Mouse (Mus musculus): ENCODE data around the gene Slc38a8.

Gene Slc38a8

DNA sequence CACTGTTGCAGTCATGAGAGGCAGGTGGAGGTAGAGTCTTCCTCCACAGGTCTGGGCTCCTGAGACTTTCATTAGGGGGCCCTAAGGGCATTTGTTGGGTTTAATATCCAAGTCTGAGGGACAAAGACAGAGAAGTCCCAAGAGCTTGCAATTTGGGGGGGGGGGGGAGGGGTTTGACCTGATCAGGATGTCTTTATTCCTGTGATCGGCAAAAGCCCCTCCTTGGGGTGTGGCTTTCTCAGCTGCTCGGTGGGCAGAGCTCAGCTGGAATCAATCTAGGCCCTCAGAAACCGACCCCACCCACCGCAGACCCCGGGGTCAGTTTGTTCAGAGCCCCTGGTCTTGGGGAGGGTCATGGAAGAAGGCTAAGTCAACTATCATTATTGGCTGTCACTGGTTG is at the start of gene Slc38a8:
Slc38a8 (minus strand) TSS at position 101 of the 400 bp plus-strand sequence.
- DNase-seq = no peak

DNA sequence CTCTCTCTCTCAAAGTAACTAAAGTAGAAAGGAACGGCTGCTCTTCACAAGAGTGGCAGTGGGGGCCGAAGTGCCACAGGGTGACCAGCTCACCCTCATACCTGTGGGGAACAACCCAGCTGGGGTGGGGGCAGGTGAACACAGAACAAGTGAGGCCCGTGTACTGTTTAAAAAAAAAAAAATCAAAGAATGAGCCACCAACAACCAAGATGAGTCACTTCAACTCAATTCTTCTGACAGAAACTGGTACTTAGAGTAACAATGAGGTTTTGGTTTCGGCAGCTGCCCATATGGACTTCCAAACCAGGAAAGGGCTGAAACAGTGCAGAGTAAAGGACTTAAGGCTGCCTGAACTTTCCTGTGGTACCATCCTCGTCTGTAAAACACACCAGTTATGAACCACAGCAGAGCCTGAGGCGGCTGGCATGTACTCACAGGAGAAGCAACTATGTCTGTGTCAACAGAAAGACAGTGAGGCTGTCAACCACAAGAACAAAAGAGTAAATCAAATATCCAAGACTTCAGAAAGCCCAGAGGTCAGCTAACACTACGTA is 47.1 kb upstream of the Slc38a8 start:
- DNase-seq = no peak

DNA sequence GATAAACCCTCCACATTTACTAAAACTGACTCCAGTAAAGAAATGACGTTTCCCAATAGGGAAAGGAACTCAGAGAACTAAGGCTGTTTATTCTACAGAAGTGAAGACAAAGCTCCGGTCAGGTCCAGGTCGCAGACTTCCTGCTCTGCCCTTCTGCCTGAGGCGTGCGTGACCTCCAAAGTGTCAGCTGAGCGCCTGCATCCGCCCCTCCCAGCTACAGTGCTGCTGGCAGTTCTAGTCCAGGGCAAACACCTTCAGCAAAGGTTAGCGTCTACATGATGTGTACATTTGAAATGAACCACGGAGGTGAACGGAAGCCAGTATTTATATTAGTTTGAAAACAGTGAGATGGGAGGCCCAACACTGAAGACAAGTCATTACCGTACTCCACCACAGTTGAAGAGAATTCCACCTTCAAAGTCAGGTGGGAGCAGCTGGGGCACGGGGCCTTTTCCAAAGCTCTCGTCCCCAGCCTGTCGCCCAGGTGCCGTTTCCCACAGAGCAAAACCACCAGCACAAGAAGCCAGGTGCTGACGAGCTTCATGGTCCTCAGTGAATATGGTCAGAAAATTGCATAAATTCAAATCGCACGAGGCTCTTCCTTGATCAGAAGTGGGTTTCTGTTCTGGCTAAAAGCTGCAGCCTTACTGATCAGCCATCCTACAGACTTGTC is 45.7 kb upstream of the Slc38a8 start:
- DNase-seq = no peak

DNA sequence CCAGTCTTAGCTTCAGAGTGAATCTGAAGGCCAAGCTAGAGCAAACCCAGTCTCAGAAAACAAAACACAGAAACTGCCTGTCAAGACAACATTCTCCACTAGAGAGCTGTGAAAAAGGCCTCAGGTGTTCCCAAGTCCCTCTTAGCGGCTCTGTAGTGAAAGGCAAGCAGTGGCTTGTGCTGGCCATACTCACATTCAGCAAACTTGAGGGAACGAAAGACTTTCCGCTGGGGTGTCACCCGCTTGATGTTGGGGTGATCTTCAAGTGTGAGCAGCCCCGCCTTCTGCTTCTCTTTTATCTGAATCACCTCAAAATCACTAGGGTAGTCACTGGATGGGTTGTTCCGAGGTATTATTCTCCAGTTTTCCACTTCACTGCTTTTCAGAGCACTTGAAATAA is 44.3 kb upstream of the Slc38a8 start:
- no peak for DNase-seq

DNA sequence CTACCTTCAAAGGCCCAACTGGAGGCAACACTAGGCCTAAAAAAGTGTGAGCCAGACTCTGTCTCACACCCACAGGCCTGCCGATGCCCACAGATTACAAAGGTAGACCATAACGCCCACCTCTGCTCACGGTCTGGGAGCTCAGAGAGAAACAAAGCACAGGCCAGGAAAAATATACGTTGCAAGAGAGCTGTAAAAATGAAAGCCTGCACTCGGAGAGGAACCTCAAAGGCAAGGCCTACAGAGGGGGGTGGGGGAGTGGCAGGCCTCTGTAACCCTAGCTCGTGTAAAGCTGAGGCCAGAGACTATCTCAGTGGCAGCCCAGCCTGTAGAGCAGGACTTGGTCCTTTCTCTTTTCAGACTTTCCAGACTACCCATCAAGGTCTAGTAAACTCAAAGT is 43.7 kb upstream of the Slc38a8 start:
- DNase-seq = no peak

DNA sequence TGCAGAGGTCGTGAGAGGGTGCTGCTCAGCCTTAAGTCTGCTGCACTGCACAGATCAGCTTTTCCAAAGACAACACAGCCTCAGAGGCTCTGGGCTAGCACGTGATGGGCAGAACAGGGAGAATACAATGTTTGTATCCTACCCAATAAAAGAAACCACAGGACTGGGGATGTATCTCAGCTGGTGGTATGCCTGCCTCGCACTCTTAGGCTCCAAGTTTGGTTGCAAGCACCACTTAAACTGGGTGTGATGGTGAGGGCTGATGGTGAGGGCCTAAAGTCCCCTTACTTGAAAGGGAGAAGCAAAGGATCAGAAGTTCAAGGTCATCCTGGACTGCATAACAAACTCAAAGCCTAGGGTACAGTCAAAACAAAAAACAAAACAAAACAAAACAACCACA is 43.1 kb upstream of the Slc38a8 start:
- DNase-seq = no peak

DNA sequence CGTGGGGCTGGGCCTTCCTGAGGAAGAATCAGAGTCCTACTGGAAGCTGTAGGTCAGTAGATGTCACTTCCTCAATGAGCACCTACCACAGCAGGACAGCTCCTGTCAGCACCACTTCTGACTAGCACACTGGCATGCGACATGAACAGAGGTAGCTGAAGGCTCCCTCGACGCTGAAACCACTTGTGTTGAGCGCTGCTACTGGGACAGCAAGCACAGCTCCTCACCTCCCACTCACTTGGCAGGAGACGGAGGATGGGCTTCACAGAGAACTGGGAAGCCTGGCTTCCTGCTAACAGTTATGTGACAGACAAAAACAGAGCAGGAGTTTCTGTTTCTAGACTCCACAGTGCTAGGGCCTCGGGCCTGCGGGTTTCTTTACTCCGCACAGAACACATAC is 30.5 kb upstream of the Slc38a8 start:
- no peak for DNase-seq

DNA sequence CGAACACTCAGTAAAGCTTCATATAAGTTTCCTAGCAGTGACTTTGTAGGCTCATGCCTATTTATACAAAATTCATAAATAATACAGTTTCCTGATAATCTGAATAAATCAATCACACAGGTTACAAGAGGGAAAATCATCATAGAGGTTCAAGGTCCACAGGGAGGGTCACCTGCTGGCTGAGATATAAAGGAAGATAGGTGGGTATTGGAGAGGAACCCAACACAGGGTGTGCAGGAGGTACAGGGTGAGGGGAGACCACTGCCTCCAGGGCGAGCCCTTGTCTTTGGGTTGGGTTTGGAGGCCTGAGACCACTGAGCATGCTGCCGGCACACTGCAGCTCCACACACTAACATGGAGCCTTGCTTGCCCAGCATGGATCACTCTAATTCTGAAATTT is 29.9 kb upstream of the Slc38a8 start:
- DNase-seq = no peak

DNA sequence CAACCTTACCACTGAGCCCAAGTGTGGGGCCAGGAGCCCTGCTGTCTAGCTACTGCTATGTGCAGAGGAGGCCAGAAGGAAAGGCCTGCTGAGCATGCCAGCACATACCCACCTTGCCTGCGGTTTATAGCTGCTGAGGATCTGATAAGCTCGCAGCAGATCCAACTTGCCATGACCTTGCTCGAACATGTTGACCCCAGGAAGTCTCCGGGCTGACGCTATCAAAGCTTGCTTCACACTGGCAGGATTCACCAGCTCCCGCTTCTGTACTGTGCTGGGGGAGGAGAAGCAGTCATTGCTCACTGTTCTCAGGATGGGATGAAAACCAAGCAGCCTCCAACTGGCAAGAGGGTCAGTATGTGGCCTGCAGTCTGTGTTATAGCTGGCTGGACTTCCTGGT is 29.4 kb upstream of the Slc38a8 start:
- no peak for DNase-seq

DNA sequence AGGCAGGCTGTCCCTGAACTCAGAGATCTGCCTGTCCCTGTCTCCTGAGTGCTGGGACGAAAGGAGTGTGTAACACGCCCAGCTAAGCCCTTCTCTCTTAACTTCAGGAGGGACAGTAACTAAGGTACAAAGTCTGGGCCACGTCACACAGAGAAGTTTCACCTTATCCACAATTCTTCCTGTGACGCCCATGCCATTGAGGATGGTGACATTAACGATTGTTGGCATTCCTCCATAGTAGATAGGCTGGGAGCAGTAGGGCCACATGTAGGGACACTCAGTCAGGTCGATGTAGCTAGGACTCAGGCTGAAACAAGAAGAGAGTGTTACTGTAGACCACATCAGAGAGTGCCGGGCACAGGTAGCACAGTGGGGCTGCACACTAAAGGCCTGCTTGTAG is 27.3 kb upstream of the Slc38a8 start:
- no peak for DNase-seq

DNA sequence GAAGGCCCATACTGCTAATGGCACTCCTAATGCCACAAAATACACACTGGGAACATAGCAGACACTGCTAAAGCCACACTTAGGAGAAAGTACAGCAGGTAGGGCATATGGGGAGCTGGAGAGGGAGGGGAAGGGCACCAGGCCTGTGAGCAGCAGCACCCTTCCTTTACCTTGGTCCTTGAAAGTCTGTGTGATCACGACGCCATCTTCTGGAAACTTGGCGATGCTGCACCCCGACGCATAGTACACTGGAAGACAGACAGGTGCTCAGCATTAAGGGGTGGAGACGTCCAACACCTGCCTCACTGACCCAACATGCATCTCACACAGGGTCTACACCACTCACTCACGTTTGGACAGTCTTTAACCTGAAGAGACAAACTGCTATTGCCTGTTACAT is 18.6 kb upstream of the Slc38a8 start:
- DNase-seq = no peak

DNA sequence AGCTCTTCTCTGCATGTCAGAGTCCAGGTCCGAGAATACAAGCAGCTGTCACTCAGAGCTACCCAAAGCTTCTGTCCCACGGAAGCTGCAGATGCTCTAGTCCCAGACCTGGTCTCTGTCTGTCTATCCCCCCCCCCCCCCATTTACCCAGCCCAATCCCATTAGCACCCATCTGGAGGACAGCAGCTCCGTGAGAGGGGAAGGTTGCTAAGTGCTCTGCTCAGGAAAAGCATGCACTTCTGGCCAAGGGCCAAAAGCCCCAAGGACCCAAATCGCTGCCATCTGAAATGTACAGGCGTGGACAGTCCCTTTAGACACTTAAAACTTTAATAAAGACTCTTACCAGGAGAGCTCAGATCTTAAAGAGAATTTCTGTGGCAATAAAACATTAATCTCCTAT is 15.2 kb upstream of the Slc38a8 start:
- DNase-seq = no peak

DNA sequence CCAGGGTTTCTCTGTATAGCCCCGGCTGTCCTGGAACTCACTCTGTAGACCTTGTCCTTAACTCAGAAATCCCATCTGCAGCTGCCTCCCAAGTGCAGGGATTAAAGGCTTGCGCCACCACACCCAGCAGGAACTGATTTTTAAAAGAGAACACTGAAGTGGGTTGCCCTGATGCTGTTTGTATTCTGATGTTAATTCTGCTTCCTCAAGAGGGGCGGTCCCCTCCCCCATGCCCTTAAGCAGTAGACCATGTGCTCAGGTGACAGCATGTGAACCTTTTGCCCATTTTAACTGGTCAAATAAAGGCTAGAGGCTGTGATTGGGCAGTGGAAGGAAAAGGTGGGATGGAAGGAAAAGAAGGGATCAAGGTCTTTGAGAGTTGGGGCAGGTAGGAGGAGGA is 14.3 kb upstream of the Slc38a8 start:
- DNase-seq = no peak

DNA sequence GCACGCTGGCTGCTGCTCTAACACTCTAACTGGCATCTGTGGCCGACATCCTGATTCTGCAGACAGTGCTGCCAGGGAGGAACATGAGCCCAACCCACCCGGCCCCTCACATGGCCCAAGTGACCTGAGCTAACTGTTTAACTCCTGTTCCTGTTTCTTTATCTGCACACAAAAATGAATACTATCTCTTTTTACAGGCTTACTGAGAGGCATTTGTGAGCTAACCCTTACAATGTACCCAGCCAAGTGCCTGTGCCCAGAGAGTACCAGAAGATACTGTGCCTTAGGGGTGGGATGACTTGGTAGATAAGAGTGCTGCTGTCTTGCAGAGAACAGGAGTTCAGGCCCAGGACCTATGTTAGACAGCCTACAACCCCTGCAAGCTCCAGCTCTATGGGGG is 13.4 kb upstream of the Slc38a8 start:
- DNase-seq = no peak

DNA sequence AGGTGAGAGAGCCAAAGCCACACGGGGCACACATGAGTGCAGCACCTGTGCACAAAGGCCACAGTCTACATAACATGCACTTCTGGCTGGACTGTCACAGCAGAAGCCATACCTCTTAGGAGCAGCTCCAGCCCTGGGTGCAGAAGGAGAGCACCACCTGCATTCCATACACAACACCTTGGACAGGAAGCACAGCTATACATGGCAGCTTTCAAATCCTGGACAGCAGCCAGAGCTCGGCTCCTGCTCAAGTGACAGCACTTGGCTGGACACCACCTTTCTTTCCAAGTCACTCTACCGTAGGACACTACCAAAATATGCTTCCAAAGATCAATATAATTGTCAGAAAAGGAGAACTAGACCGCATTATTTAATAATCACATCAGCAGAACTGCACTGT is 11.9 kb upstream of the Slc38a8 start:
- DNase-seq = peak; percentile 73

DNA sequence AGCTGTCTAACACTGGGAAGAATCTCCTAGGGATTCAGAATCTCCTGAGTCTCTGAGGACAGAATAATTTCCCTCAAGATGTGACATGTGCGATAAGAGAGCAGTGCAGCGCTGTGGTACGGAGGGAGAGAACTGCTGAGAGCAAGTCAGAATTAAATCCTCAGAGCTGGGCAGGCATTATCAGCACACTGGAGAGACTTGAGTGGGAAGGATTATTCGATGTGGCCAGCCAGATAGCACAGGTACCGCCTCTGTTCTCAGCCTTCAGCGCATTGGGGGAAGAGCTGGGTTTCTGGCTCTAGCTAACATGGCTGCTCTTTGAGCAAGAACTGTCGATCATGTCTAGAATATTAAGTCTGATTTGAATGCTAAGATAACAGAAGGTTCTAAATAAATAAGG is 10.2 kb upstream of the Slc38a8 start:
- DNase-seq = no peak

DNA sequence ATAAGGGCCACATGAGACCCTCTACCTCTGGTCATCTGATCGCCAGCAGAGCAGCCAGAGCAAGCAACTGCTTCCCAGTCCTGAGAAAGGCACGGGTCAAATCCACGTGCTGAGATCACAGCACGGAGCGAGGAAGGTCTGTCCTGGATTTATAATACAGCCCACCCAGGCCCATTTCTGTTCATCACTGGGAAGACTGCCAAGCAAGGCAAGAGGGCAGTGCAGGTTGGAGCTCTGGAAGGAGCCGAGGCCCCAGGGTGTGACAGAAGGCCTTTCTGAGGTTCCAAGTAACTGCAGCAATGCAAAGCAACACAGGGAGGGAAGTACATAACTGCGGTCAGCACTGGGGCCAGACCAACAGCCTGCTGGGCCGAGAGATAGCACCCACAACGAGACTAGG is 9.0 kb upstream of the Slc38a8 start:
- peak; percentile 31 for DNase-seq

DNA sequence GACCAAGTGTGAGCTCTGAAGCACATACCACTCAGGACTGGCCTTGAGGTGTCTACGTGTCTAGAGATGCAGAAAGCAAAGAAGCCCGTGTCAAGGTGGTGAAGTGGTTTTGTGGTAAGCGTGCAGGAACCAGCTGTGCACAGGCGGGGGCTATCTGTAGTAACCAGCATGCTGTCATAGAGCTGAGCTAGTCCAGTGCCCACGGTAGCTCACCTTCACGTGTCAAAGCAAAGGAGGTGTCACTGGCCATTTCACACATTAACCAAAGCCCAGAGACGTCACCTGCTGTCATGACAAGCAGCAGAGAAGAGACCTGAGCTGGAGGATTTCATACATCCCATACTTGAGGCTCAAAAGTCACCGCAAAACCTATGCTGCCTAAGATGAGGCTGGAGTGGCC is 4.6 kb upstream of the Slc38a8 start:
- DNase-seq = no peak

DNA sequence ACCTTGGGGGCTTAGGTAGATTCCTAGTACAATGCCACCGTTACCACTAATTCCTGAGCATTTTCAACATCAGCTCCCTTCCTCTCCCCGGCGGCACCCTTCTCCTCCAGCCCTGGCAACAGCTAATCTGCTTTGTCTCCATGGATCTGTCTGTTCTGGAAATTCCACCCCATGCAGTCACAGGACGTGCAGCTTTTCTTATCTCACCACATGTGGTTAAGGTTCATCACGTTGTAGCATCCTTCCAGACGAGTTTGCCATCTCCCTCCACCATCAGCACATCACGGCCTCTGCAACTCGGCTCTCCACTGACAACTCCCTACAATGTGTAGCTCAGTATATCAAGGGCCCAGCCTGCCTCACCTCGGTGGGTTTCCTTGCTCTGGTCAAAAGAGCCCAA is 4.0 kb upstream of the Slc38a8 start:
- no peak for DNase-seq

DNA sequence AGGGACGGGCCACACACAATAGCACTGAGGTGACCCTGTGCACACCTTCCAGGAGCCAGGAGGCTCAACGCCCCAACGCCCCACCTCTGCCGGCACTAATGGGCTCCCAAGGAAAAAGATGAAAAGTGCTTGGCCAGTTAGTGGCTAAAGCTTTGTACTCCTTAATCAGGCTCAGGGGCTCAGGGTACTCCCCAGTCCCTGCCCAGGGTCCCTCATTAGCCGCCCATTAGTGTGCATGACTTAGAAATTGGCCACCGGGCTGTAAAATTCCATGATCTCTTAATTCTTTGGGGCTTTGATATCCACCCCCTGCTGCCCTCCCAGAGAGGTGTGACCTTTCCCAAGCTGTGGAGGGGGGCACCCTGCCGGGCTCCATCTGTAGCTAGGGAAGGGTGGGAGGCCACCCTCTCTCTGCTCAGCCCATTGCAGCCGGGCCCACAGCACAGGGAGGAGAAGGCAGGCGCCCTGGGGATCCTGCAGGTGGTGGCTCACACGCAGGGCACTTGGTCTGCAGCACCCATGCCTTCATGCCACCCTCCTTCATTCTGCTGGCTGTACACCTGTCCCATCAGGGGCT is 1.8 kb upstream of the Slc38a8 start:
- DNase-seq = peak; percentile 28

DNA sequence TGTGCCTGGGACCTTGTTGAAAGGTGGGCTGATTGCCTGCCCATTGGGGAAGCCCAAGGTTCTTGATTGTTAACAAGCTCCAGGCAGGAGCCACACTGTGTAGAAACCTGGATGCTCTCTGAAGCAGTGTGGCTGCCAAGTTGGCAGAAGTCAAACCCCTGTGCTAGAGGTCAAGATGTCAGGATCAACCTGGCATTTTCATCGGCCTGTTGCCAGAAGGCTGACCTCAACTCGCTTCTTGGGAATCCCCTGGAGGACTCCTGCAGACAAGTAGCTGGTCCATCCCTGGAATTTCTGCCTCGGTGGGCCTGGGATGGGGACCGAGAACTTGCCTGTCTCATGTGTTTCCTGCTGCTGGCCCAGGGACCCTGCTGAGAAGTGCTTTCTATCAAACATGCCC is 613 bp upstream of the Slc38a8 start:
- peak; percentile 37 for DNase-seq

DNA sequence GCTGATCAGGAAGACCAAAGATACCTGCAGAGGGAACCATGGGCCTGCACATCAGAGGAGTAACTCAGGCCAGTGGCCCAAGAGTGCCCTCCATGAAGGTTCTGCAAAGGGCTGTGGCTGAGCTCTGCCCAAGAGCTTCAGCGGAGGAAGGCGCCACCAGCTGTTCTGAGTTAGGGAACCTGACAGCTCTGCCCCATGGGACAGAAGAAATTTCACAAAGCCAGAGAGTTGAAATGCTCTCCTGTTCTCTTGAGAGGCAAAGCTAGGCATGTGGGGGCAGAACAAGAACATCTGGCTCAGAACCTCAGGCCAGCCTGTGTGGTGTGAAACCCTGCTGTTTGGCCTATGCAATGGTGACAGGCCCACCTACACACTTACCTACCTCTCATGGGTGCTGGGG is 1.7 kb downstream of the Slc38a8 start:
- DNase-seq = no peak

DNA sequence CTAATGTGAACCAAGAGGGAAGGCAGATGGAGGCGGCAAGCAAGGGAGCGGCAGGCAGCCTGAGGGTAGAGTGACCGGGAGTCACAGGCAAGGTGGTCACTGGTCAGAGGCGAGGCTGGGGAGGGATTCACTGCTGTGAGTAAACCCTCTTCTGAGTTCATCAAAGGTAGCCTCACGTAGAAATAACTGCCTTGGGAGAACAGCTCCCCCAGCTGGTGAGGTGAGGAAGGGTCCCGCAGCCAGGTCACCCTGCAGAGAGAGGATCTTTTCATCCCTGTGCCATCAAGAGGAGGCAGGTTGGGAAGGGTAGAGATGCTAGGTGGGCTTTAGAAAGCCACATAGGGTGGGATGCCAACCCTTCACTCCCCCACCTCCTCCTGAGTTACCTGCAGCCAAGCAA is 4.7 kb downstream of the Slc38a8 start:
- DNase-seq = no peak

DNA sequence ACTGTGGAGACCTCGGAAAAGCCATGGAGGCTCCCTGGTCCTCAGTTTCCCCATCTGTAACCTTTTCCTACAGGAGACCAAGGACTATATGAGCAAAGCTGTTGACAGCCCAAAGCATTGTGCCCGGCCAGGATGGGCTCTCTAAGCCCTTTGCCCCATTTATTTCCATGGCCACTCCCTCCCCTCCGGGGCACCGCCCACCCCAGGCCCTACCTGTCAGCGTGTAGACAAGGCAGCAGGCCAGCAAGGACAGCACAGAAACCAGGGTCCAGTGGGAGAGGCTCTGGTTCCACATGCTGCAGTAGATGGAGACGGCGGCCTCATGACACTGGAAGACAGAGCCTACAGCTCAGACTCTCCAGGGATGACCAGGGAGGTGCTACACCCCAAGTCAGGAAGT is 14.4 kb downstream of the Slc38a8 start:
- DNase-seq = no peak
